Mouse (Mus musculus): ENCODE results near the gene Wnt3. TPM values are rescaled to one million over a fixed set of nuclear protein-coding genes. Genes with fewer than 3 reads are reported as not detected.
"Not testable (repeated sequence)": the region's sequence is repeated elsewhere in the genome, so short reads cannot be mapped to it uniquely, and the experiment has no call there.

Wnt3 gene
- polyA plus RNA-seq, 1 experiment from 2014 or later = not detected

GRCm38 (mm10) chr11:103760891-103761290 lies 13.1 kb upstream of the Wnt3 start:
- not testable (repeated sequence) for H3K27me3 ChIP-seq (ENCODE audit: control insufficient read depth, insufficient read depth, low read length); H3K27ac ChIP-seq (replicated peaks in 1 of 2; ENCODE audit: control insufficient read depth in 1 of 2, insufficient read depth in 1 of 2, low read depth in 2 of 2, low read length in 2 of 2); H3K4me2 ChIP-seq (ENCODE audit: low read length); H3K36me3 ChIP-seq (ENCODE audit: control insufficient read depth, insufficient read depth, low read length); H3K9ac ChIP-seq (ENCODE audit: low read length); H3K9me3 ChIP-seq (ENCODE audit: control insufficient read depth, low read length); ATAC-seq (ENCODE audit: insufficient number of reproducible peaks, insufficient read depth, low FRiP score, low read depth); H3K4me1 ChIP-seq (ENCODE audit: control insufficient read depth in 2 of 2, insufficient read depth in 2 of 2, low read length in 2 of 2); H3K4me3 ChIP-seq (ENCODE audit: control insufficient read depth in 1 of 2, insufficient read depth in 1 of 2, low read depth in 1 of 2, low read length in 2 of 2)
- WGBS = 82% methylated on average over 5 of the region's 5 CpGs

- 22% methylated on average over 10 of the region's 10 CpGs for WGBS
- ATAC-seq (ENCODE audit: insufficient number of reproducible peaks, insufficient read depth, low FRiP score, low read depth) = no peak
- no peaks in the 10 kb centered on the region for H3K36me3 ChIP-seq (ENCODE audit: control insufficient read depth, insufficient read depth, low read length)
- no peaks in the 10 kb centered on the region for H3K4me1 ChIP-seq (ENCODE audit: control insufficient read depth in 2 of 2, insufficient read depth in 2 of 2, low read length in 2 of 2)
- H3K4me3 ChIP-seq (ENCODE audit: control insufficient read depth in 1 of 2, insufficient read depth in 1 of 2, low read depth in 1 of 2, low read length in 2 of 2) = no peak overlapping the region
- no peaks in the 10 kb centered on the region for H3K9me3 ChIP-seq (ENCODE audit: control insufficient read depth, low read length)
- H3K27ac ChIP-seq (replicated peaks in 1 of 2; ENCODE audit: control insufficient read depth in 1 of 2, insufficient read depth in 1 of 2, low read depth in 2 of 2, low read length in 2 of 2) = no peak overlapping the region
- H3K9ac ChIP-seq (ENCODE audit: low read length) = no peak overlapping the region
- H3K27me3 ChIP-seq (ENCODE audit: control insufficient read depth, insufficient read depth, low read length) = peaks cover 3% of the 10 kb centered on the region
- no peak overlapping the region for H3K4me2 ChIP-seq (ENCODE audit: low read length)
These were observed 10.4 kb upstream of the Wnt3 start for GRCm38 (mm10) chr11:103763410-103764163.

- H3K4me2 ChIP-seq (ENCODE audit: low read length) = no peak overlapping the region
- no peak overlapping the region for H3K9ac ChIP-seq (ENCODE audit: low read length)
- no peak overlapping the region for H3K4me3 ChIP-seq (ENCODE audit: control insufficient read depth in 1 of 2, insufficient read depth in 1 of 2, low read depth in 1 of 2, low read length in 2 of 2)
- no peaks in the 10 kb centered on the region for H3K36me3 ChIP-seq (ENCODE audit: control insufficient read depth, insufficient read depth, low read length)
- H3K27me3 ChIP-seq (ENCODE audit: control insufficient read depth, insufficient read depth, low read length) = peaks cover 13% of the 10 kb centered on the region
- 60% methylated on average over 6 of the region's 6 CpGs for WGBS
- ATAC-seq (ENCODE audit: insufficient number of reproducible peaks, insufficient read depth, low FRiP score, low read depth) = no peak
- H3K27ac ChIP-seq (replicated peaks in 1 of 2; ENCODE audit: control insufficient read depth in 1 of 2, insufficient read depth in 1 of 2, low read depth in 2 of 2, low read length in 2 of 2) = no peak overlapping the region
- H3K4me1 ChIP-seq (ENCODE audit: control insufficient read depth in 2 of 2, insufficient read depth in 2 of 2, low read length in 2 of 2) = no peaks in the 10 kb centered on the region
- no peaks in the 10 kb centered on the region for H3K9me3 ChIP-seq (ENCODE audit: control insufficient read depth, low read length)
These were observed 9.3 kb upstream of the Wnt3 start for GRCm38 (mm10) chr11:103764601-103765000.

- Histone ChIP-seq H3K9me3 (ENCODE audit: control insufficient read depth, low read length) (no peaks in the 10 kb centered on the region), H3K4me1 (ENCODE audit: control insufficient read depth in 2 of 2, insufficient read depth in 2 of 2, low read length in 2 of 2) (no peaks in the 10 kb centered on the region), H3K27me3 (ENCODE audit: control insufficient read depth, insufficient read depth, low read length) (peaks cover 23% of the 10 kb centered on the region), H3K4me2 (ENCODE audit: low read length) (no peak overlapping the region), H3K27ac (replicated peaks in 1 of 2; ENCODE audit: control insufficient read depth in 1 of 2, insufficient read depth in 1 of 2, low read depth in 2 of 2, low read length in 2 of 2) (no peak overlapping the region), H3K36me3 (ENCODE audit: control insufficient read depth, insufficient read depth, low read length) (no peaks in the 10 kb centered on the region), H3K4me3 (ENCODE audit: control insufficient read depth in 1 of 2, insufficient read depth in 1 of 2, low read depth in 1 of 2, low read length in 2 of 2) (no peak overlapping the region), H3K9ac (ENCODE audit: low read length) (no peak overlapping the region)
- ATAC-seq (ENCODE audit: insufficient number of reproducible peaks, insufficient read depth, low FRiP score, low read depth) = no peak
- 23% methylated on average over 6 of the region's 6 CpGs for WGBS
These were observed 8.4 kb upstream of the Wnt3 start for GRCm38 (mm10) chr11:103765556-103766011.

GRCm38 (mm10) chr11:103771160-103771817 lies 2.7 kb upstream of the Wnt3 start:
- H3K27me3 ChIP-seq (ENCODE audit: control insufficient read depth, insufficient read depth, low read length) = peaks cover 80% of the 10 kb centered on the region
- peaks cover 2 to 13% of the 10 kb centered on the region in 2 experiments; a peak in 3 of 4 replicates for H3K4me1 ChIP-seq (ENCODE audit: control insufficient read depth in 2 of 2, insufficient read depth in 2 of 2, low read length in 2 of 2)
- H3K27ac ChIP-seq (replicated peaks in 1 of 2; ENCODE audit: control insufficient read depth in 1 of 2, insufficient read depth in 1 of 2, low read depth in 2 of 2, low read length in 2 of 2) = no peak overlapping the region
- no peak overlapping the region for H3K9ac ChIP-seq (ENCODE audit: low read length)
- no peak for ATAC-seq (ENCODE audit: insufficient number of reproducible peaks, insufficient read depth, low FRiP score, low read depth)
- no peak overlapping the region for H3K4me2 ChIP-seq (ENCODE audit: low read length)
- 1% methylated on average over 19 of the region's 19 CpGs for WGBS
- H3K9me3 ChIP-seq (ENCODE audit: control insufficient read depth, low read length) = no peaks in the 10 kb centered on the region
- H3K36me3 ChIP-seq (ENCODE audit: control insufficient read depth, insufficient read depth, low read length) = no peaks in the 10 kb centered on the region
- H3K4me3 ChIP-seq (ENCODE audit: control insufficient read depth in 1 of 2, insufficient read depth in 1 of 2, low read depth in 1 of 2, low read length in 2 of 2) = no peak overlapping the region

- WGBS = 2% methylated on average over 23 of the region's 23 CpGs
- no peaks in the 10 kb centered on the region for H3K9me3 ChIP-seq (ENCODE audit: control insufficient read depth, low read length)
- peak overlapping the region in 1 of 2 experiments; percentile 32; a peak in 2 of 4 replicates for H3K4me3 ChIP-seq (ENCODE audit: control insufficient read depth in 1 of 2, insufficient read depth in 1 of 2, low read depth in 1 of 2, low read length in 2 of 2)
- peaks cover 95% of the 10 kb centered on the region for H3K27me3 ChIP-seq (ENCODE audit: control insufficient read depth, insufficient read depth, low read length)
- peak overlapping the region; percentile 58 for H3K4me2 ChIP-seq (ENCODE audit: low read length)
- 0 out of 2 replicates have a peak overlapping the region, but pooled peaks have one; percentile 8 for H3K9ac ChIP-seq (ENCODE audit: low read length)
- no peak for ATAC-seq (ENCODE audit: insufficient number of reproducible peaks, insufficient read depth, low FRiP score, low read depth)
- H3K36me3 ChIP-seq (ENCODE audit: control insufficient read depth, insufficient read depth, low read length) = no peaks in the 10 kb centered on the region
- H3K4me1 ChIP-seq (ENCODE audit: control insufficient read depth in 2 of 2, insufficient read depth in 2 of 2, low read length in 2 of 2) = peaks cover 2 to 13% of the 10 kb centered on the region in 2 experiments; a peak in 3 of 4 replicates
- no peak overlapping the region for H3K27ac ChIP-seq (replicated peaks in 1 of 2; ENCODE audit: control insufficient read depth in 1 of 2, insufficient read depth in 1 of 2, low read depth in 2 of 2, low read length in 2 of 2)
These were observed 1.2 kb upstream of the Wnt3 start for GRCm38 (mm10) chr11:103772505-103773386.

GRCm38 (mm10) chr11:103774228-103774530 lies 229 bp downstream of the Wnt3 start:
- Histone ChIP-seq H3K4me1 (ENCODE audit: control insufficient read depth in 2 of 2, insufficient read depth in 2 of 2, low read length in 2 of 2) (peaks cover 2 to 13% of the 10 kb centered on the region in 2 experiments; a peak in 3 of 4 replicates), H3K9me3 (ENCODE audit: control insufficient read depth, low read length) (no peaks in the 10 kb centered on the region), H3K36me3 (ENCODE audit: control insufficient read depth, insufficient read depth, low read length) (no peaks in the 10 kb centered on the region), H3K9ac (ENCODE audit: low read length) (no peak overlapping the region), H3K4me2 (ENCODE audit: low read length) (peak overlapping the region; percentile 58), H3K27ac (replicated peaks in 1 of 2; ENCODE audit: control insufficient read depth in 1 of 2, insufficient read depth in 1 of 2, low read depth in 2 of 2, low read length in 2 of 2) (no peak overlapping the region), H3K27me3 (ENCODE audit: control insufficient read depth, insufficient read depth, low read length) (peaks cover 93% of the 10 kb centered on the region), H3K4me3 (ENCODE audit: control insufficient read depth in 1 of 2, insufficient read depth in 1 of 2, low read depth in 1 of 2, low read length in 2 of 2) (peak overlapping the region in 1 of 2 experiments; percentile 32; a peak in 3 of 4 replicates)
- WGBS = under 1% methylated on average over 19 of the region's 19 CpGs
- no peak for ATAC-seq (ENCODE audit: insufficient number of reproducible peaks, insufficient read depth, low FRiP score, low read depth)

All from heart, embryonic 14.5 days (tissue).